Mouse (Mus musculus) olfactory bulb, adult 2 months (tissue): ENCODE data around the gene Ift22.

Experiments used
- CTCF ChIP-seq: fragments of 200-500 bp; IDR thresholded peaks from 2 replicates; pipeline ENCODE4 v1.5.1; 2012; ENCODE audit warnings: low read depth, mild to moderate bottlenecking, low read length, moderate library complexity; ENCODE audit not compliant: insufficient read depth
- POLR2A ChIP-seq: fragments of 200-500 bp; IDR thresholded peaks from 2 replicates; pipeline ENCODE4 v1.6.1; 2012; ENCODE audit warnings: mild to moderate bottlenecking, low read depth, low read length, moderate library complexity; ENCODE audit not compliant: insufficient read depth

- TF ChIP-seq POLR2A, result no peak
- no peak for TF ChIP-seq CTCF
These were observed 44.2 kb downstream of the Ift22 start for GRCm38 (mm10) chr5:136952153-136952552.
